Mouse (Mus musculus) liver, embryonic 15.5 days (tissue): Measurements from ENCODE around the gene Olfr279. TPM values are rescaled to one million over a fixed set of nuclear protein-coding genes. Genes with fewer than 3 reads are reported as not detected.
"Not testable (repeated sequence)": the region's sequence is repeated elsewhere in the genome, so short reads cannot be mapped to it uniquely, and the experiment has no call there.

ENCODE experiments used
- ATAC-seq: fragments of 200-750 bp; cut with Nextera tagmentation; 2 replicates; pipeline ENCODE4 v1.8.0; 2017; ENCODE audit warnings: moderate number of reproducible peaks, mild to moderate bottlenecking, moderate library complexity; ENCODE audit not compliant: insufficient read depth
- H3K27ac ChIP-seq: fragments of 300-500 bp; sonication (generic); replicated peaks from 2 replicates; pipeline ENCODE4 v1.5.1; 2015; ENCODE audit warnings: mild to moderate bottlenecking, inconsistent platforms
- H3K27me3 ChIP-seq: fragments of 300-500 bp; sonication (generic); 2 replicates; pipeline ENCODE4 v1.6.1; 2015; ENCODE audit warnings: mild to moderate bottlenecking, inconsistent platforms
- H3K36me3 ChIP-seq: fragments of 300-500 bp; sonication (generic); replicated peaks from 2 replicates; pipeline ENCODE4 v1.6.1; 2015; ENCODE audit warnings: moderate library complexity, mild to moderate bottlenecking, inconsistent platforms
- H3K4me1 ChIP-seq: fragments of 300-500 bp; sonication (generic); replicated peaks from 2 replicates; pipeline ENCODE4 v1.6.1; 2015; ENCODE audit warnings: inconsistent platforms
- H3K4me2 ChIP-seq: fragments of 300-500 bp; sonication (generic); 2 replicates; pipeline ENCODE4 v1.6.1; 2015; ENCODE audit warnings: moderate library complexity, mild to moderate bottlenecking, inconsistent platforms
- H3K4me3 ChIP-seq: fragments of 300-500 bp; sonication (generic); replicated peaks from 2 replicates; pipeline ENCODE4 v1.5.1; 2015; ENCODE audit warnings: mild to moderate bottlenecking, inconsistent platforms
- H3K9ac ChIP-seq: fragments of 300-500 bp; sonication (generic); 2 replicates; pipeline ENCODE4 v1.6.1; 2015; ENCODE audit warnings: moderate library complexity, mild to moderate bottlenecking, inconsistent platforms
- H3K9me3 ChIP-seq: fragments of 300-500 bp; sonication (generic); replicated peaks from 2 replicates; pipeline ENCODE4 v1.6.1; 2016; ENCODE audit warnings: inconsistent platforms
- WGBS: fragments of 180-500 bp; shearing (Covaris S2); methylation state at CpG from one replicate; pipeline ENCODE4 v1.1.7; 2015; ENCODE audit warnings: mixed read lengths; ENCODE audit not compliant: insufficient replicate concordance; 5-methylcytosine and 5-hydroxymethylcytosine counted together
- polyA plus RNA-seq: library from polyadenylated mRNA; unstranded; fragments of >200 nt; fragmentation: Nextera tagmentation; extraction: Ambion mirVana; gene quantifications from 2 replicates; pipeline ENCODE4 v1.2.1, GENCODE M21; 2015

Olfr279 gene
- polyA plus RNA-seq, 1 experiment from 2014 or later: not detected

DNA sequence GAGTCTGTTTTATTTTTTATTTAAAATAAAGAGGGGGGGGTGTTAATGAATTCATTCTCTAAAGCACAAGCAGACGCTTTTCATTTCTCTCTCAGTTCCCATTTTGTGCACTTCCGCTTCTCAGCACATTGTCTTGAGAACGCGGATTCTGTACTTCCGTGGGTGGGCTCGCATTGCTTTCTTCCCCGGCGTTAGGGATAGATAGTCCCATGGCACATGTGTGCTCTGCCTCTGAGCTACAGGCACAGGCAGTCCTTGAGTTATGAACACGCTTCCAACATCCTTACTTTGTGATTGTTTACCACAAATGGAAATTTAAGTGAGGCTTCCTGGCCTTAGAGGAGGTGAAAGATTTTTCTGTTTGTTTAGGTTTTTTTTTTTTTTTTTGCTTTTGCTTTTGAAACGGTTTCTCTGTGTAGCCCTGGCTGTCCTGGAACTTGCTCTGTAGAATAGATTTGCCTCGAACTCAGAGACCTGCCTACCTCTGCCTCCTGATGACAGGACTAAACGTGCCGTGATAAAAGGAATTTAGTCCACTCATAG, 19.3 kb downstream of the Olfr279 start:
- Histone ChIP-seq H3K36me3 (no peaks in the 10 kb centered on the region), H3K27me3 (no peaks in the 10 kb centered on the region), H3K9ac (no peak overlapping the region), H3K9me3 (no peaks in the 10 kb centered on the region), H3K27ac (peak overlapping the region; percentile 51; the same call in 1 of the 2 replicates), H3K4me2 (peak overlapping the region; percentile 66), H3K4me1 (peaks cover 16% of the 10 kb centered on the region), H3K4me3 (peak overlapping the region; percentile 7; the same call in 1 of the 2 replicates)
- no peak for ATAC-seq
- 34% methylated on average over 13 of the region's 13 CpGs for WGBS

DNA sequence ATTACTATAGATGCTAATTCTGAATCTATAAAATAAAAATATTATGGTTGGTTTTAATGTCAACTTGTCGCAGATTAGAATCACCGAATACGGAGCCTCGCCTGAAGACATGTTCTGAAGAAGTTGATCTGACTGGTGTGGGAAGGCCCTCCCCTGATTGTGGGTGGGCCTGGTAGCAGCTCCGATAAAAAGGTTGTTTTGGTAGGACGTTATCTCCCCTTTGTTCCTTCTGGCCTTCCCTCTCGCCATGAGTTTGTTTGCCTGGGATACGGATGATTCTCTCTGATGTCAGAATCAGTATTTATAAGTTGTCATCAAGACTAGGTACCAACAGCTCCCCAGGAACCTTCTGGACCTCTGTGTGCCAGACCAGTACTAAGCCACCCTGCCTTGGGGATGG, 20.0 kb downstream of the Olfr279 start:
- no peak overlapping the region for H3K27ac ChIP-seq
- H3K4me1 ChIP-seq: peaks cover 16% of the 10 kb centered on the region
- H3K4me3 ChIP-seq: no peak overlapping the region
- WGBS: 29% methylated on average over 8 of the region's 8 CpGs
- H3K9ac ChIP-seq: no peak overlapping the region
- no peaks in the 10 kb centered on the region for H3K36me3 ChIP-seq
- no peak for ATAC-seq
- H3K4me2 ChIP-seq: no peak overlapping the region
- H3K27me3 ChIP-seq: no peaks in the 10 kb centered on the region
- no peaks in the 10 kb centered on the region for H3K9me3 ChIP-seq

DNA sequence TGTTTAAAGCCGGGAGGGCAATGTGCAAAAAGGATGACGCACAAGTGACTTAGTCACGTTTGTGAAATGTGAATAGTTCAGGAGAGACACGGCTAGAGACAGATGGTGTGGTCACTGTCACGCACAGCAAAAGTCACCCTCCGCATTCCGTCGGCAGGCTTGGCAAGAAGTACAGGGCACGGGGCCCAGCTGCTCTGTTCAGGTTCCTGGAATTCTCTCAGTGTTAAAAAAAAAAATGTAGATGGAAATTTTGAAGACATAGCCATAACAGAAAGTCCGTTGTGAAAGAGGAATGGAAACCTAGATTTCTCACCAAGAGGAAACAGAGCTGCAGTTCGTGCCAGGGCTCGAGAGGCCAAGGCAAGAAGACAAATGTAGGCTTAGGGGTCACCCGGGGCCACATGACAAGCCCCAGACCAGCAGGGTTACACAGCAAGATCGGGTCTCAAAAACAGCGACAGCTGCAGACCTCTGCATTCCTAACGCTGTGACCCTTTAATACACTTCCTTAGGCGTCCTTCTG, 20.7 kb downstream of the Olfr279 start:
- Histone ChIP-seq H3K9me3 (no peaks in the 10 kb centered on the region), H3K27me3 (no peaks in the 10 kb centered on the region), H3K4me2 (no peak overlapping the region), H3K27ac (no peak overlapping the region), H3K36me3 (peaks cover 4% of the 10 kb centered on the region), H3K4me1 (peaks cover 16% of the 10 kb centered on the region), H3K4me3 (no peak overlapping the region), H3K9ac (no peak overlapping the region)
- WGBS: 51% methylated on average over 17 of the region's 17 CpGs
- ATAC-seq: no peak

DNA sequence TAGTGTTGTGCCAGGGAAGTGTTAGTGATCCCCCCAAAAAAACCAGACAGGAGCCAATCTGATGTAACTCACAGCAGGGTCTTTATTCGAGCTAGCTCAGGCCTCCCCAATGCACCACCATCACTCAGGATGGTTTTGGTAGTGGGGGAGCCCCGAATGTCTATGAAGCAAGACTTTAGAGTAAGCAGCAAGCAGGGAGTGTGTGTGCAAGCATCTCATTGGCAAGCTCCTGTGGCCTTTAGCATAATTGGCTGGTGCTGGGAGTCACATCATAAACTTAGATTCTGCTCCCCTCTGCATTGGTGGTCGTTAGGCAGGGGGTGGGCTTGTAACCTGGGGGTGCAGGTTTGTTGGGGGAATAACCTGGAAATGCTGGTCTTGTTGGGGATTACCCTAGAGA, 21.5 kb downstream of the Olfr279 start:
- not testable (repeated sequence) for H3K9me3 ChIP-seq, H3K4me2 ChIP-seq, ATAC-seq, H3K27ac ChIP-seq, H3K27me3 ChIP-seq, H3K9ac ChIP-seq, H3K4me3 ChIP-seq
- 43% methylated on average over 3 of the region's 3 CpGs for WGBS
- Histone ChIP-seq H3K36me3 (peaks cover 12% of the 10 kb centered on the region), H3K4me1 (peaks cover 16% of the 10 kb centered on the region)

DNA sequence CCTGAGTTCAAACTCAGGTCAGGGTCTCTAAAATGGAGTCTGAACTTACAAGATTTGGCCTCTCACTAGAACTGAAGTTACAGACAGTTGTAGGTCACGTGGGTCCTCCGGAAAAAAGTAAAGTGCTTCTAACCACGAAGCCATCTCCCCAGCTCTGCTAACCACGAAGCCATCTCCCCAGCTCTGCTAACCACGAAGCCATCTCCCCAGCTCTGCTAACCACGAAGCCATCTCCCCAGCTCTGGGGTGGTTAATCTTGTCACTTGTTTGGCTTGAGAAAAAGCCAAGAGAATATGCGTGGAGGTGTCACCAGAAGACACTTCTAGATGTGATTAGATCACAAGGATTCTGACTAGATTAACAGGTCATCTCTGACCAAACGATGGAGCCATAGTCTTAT, 21.9 kb downstream of the Olfr279 start:
- H3K27ac ChIP-seq: no peak overlapping the region
- no peaks in the 10 kb centered on the region for H3K9me3 ChIP-seq
- no peaks in the 10 kb centered on the region for H3K27me3 ChIP-seq
- peaks cover 16% of the 10 kb centered on the region for H3K4me1 ChIP-seq
- WGBS: 17% methylated on average over 8 of the region's 8 CpGs
- H3K9ac ChIP-seq: no peak overlapping the region
- no peak overlapping the region for H3K4me2 ChIP-seq
- no peak overlapping the region for H3K4me3 ChIP-seq
- no peak for ATAC-seq
- peaks cover 12% of the 10 kb centered on the region for H3K36me3 ChIP-seq

DNA sequence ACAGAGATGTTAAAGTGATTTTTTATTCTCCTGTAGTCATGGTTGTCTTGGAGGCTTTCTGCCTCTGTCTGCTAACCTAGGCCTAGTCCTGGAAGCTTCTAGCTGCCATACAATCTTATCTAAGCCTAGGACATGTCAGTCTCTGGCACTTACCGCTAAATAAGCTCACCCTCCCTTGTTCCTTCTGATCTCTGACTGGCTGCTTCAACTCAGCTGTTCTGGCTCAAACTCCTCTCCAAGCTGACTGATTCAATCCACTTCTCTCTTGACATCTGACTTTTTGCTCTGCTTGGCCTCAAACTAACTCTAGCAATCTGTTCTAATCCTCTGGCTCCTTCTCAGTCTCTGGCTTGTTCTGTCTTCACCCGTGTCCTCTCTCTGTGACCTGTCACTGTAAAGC, 22.6 kb downstream of the Olfr279 start:
- WGBS: 62% methylated on average over 2 of the region's 2 CpGs
- H3K4me3 ChIP-seq, ATAC-seq: not testable (repeated sequence)

DNA sequence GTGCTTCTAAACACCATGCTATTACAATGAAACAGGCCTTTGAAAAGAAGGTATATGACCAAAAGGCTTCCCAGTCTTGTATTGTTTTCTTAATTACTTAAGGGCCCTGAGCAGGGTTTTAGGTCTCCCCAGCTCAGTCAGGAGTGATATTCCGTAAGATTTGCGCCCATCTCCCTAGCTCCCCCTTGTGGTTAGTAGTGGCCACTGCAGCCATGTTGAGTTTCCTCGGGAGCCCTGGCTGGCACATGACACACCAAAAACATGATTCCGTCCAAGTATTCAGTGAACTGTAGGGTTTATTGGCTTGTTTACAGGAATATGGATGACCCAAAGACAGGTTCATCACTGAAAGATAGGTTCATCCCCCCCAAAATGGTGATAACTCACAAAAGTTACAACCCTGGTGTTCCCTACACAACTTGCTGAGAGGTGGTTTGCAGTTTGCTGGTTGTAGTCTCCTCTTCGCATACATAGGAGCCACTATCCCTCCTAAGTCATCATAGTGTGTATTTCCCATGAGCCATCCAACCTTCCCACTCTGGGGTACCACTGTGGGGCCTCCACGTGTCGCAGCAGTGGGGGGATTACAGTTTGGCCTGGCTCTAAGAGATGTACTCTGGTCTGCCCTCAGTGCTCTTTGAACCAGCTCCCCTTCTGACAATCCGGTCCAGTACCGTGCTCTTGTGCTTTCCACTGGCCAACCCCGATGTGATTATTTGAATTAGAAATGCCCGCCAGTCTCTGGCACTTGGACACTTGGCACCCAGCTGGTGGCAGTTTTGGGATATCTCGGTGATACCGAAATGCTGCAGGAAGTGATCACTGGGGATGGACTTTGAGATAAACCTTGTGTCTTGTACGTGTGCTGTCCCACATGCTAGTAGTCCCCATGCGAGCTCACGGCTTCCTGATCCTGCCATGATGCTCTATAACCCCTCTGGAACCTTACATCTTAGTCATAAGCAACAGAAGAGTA, 25.5 kb downstream of the Olfr279 start:
- Histone ChIP-seq H3K4me2 (no peak overlapping the region), H3K27ac (no peak overlapping the region), H3K9ac (no peak overlapping the region), H3K9me3 (no peaks in the 10 kb centered on the region), H3K27me3 (no peaks in the 10 kb centered on the region), H3K4me3 (no peak overlapping the region), H3K4me1 (no peaks in the 10 kb centered on the region), H3K36me3 (peaks cover 44% of the 10 kb centered on the region)
- 41% methylated on average over 16 of the region's 16 CpGs for WGBS
- peak; percentile 24; the same call in 1 of the 2 replicates for ATAC-seq

More for the DNA sequence above, 22.6 kb downstream of the Olfr279 start:
- H3K4me2 ChIP-seq, H3K27ac ChIP-seq, H3K27me3 ChIP-seq, H3K9me3 ChIP-seq, H3K9ac ChIP-seq: not testable (repeated sequence)
- Histone ChIP-seq H3K36me3 (peaks cover 17% of the 10 kb centered on the region), H3K4me1 (peaks cover 16% of the 10 kb centered on the region)

DNA sequence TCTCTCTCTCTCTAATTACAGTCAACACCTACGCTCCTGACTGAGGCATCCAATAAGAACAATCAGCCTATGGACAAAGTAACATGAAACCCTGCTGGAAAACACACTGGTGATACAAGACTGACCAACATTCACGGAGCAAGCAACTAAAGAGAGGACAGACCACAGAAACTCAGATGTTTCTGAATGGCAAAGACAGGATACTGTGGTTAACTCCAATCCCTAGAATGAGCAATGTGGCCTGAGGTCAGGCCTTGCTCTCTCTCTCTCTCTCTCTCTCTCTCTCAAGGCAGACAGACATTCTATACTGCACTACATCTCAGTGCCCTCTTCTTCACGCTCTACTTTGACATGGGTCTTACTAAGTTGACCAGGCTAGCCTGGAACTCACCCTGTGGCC, 29.0 kb downstream of the Olfr279 start:
- no peaks in the 10 kb centered on the region for H3K27me3 ChIP-seq
- H3K9ac ChIP-seq: no peak overlapping the region
- no peaks in the 10 kb centered on the region for H3K9me3 ChIP-seq
- ATAC-seq: no peak
- no peak overlapping the region for H3K27ac ChIP-seq
- no peak overlapping the region for H3K4me2 ChIP-seq
- H3K4me3 ChIP-seq: no peak overlapping the region
- WGBS: 85% methylated on average over 3 of the region's 3 CpGs
- H3K4me1 ChIP-seq: peaks cover 6% of the 10 kb centered on the region
- H3K36me3 ChIP-seq: peaks cover 78% of the 10 kb centered on the region

DNA sequence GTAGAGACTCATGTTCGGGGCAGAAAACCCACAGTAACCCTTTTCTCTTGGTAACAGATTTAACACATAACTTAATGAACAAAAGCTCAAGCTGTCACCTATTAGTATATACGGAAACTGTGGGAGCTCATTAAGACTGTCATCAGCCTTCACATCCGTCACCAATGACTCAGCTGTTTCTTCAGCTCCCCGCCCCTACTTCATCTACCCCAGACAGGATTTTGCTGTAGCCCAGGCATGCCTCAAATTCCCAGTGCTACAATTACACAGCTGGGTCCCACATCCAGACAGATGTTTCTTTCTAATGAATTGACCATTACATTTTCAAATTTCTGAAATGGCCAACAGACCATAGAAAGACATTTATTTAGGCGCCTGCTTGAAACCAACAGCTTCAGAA, 33.9 kb downstream of the Olfr279 start:
- Histone ChIP-seq H3K4me2 (no peak overlapping the region), H3K9me3 (no peaks in the 10 kb centered on the region), H3K4me3 (no peak overlapping the region), H3K9ac (no peak overlapping the region), H3K27me3 (no peaks in the 10 kb centered on the region), H3K36me3 (peaks cover 95% of the 10 kb centered on the region), H3K4me1 (peaks cover 8% of the 10 kb centered on the region), H3K27ac (peak overlapping the region; percentile 53)
- WGBS: 60% methylated on average over 5 of the region's 5 CpGs
- peak; percentile 70 for ATAC-seq

DNA sequence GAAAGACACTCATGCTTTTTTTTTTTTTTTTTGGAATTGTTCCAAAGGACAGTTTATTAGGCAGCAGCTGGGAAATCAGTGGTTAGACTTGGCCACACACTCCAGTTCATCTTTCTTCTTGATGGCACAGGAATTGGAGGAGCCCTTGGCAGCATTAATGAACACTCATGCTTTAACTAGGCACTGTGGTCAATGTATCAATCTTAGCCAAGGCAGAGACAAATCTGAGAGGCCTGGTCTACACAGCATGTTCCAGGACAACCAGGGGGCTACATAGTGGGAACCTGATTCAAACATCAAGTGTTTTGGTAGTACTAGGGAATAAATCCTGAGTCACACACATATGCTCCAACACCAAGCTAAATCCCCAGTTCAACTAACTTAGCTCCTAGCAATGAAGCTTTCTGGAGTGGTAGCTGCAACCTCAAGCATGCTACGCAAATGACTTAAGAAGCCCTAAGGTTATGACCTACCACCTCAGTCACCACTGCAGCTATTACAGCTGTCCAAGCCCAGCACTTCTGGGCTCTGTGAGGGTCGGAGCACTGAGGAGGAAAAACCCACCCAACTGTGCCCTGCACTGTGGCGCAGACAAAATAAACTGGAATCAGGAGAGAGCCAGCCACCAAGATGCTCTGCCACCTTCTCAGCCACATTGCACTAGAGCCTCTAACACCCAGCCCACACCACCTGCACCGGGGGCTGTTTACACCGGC, 35.0 kb downstream of the Olfr279 start:
- no peaks in the 10 kb centered on the region for H3K27me3 ChIP-seq
- peaks cover 92% of the 10 kb centered on the region for H3K36me3 ChIP-seq
- H3K27ac ChIP-seq: no peak overlapping the region; the same call in 1 of the 2 replicates
- no peaks in the 10 kb centered on the region for H3K9me3 ChIP-seq
- H3K4me3 ChIP-seq: no peak overlapping the region
- H3K4me2 ChIP-seq: no peak overlapping the region
- ATAC-seq: no peak
- 86% methylated on average over 5 of the region's 5 CpGs for WGBS
- H3K9ac ChIP-seq: no peak overlapping the region
- peaks cover 16% of the 10 kb centered on the region for H3K4me1 ChIP-seq

DNA sequence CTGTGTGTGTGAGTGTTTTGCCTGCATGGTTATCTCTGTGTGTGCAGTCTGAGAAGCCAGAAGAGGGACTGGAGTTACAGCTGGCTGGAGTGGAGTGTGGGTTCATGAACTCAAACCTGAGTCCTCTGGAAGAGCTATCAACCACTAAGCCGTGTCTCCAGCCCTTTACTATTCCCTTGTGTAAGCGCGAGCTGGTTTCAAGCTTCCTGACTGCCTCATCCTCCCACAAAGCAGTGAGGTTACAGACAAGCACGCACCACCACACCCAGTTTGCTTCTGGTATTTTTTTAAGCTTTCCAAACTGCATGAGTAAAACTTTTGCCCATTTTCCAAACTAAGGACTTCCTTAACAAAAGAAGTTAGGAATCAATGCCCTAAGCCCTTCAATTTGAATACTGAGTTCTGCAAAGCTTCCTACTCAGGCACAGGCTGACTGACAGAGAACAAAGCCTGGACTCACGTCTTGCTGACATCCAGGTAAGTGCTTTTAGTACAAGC, 35.9 kb downstream of the Olfr279 start:
- Histone ChIP-seq H3K4me3 (no peak overlapping the region), H3K4me2 (no peak overlapping the region), H3K36me3 (peaks cover 83% of the 10 kb centered on the region), H3K4me1 (peaks cover 25% of the 10 kb centered on the region), H3K9me3 (no peaks in the 10 kb centered on the region), H3K27ac (no peak overlapping the region), H3K9ac (no peak overlapping the region), H3K27me3 (no peaks in the 10 kb centered on the region)
- no peak for ATAC-seq
- 85% methylated on average over 5 of the region's 5 CpGs for WGBS
